Mouse (Mus musculus): ENCODE data around the gene Sgcd. TPM values are rescaled to one million over a fixed set of nuclear protein-coding genes. Genes with fewer than 3 reads are reported as not detected.
"Not testable (repeated sequence)": the region's sequence is repeated elsewhere in the genome, so short reads cannot be mapped to it uniquely, and the experiment has no call there.

Gene Sgcd
- polyA plus RNA-seq, 1 experiment, result 3.4 TPM

DNA sequence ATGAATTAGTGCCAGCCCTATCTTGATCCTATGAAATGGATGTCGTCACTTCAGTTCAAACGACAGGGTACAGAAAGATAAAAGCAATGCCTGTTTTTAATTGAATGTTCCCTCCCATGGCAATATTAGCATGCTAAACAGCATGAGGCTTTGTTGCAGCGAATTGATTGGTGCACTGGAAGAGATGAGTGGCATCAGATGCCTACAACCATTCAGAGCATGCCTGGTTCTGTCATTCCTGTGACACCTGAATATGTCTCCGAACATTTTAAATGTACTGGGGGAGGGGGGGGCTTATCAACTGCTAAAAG lies 210.9 kb downstream of the Sgcd start:
- DNase-seq (ENCODE audit: extremely low spot score in 1 of 2, low spot score in 1 of 2), result no peak

DNA sequence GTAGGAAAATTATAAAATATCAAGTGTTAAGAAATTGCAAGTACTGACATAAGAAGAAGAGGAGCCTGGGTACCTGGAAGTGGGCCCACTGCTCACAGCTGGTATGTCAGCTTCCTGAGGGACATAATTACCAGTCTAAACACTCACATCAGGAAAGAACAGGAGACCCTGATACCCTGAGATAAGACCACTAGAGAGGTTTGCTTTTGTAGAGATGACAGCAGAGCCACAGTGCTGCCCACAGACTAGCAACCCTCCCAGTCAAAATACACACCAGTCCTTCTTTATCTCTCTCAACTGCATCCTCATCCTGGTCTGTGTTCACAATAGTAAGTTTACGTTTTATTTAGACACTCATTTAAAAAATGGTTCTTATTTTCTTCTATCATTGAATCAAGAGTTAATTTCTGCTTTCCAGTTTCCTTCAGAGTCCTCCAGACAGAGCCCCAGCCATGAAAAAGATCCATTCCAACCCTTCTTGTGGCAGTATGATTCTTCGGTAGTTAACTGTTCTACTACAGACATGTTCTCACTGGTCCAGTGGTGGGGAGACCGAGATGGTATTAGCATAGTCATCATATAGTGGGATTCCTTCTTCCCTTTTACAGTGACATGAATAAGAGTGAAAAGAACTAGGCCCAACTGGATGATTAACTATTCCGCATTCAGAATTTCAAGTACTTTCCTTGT lies 211.4 kb downstream of the Sgcd start:
- no peak for DNase-seq (ENCODE audit: extremely low spot score in 1 of 2, low spot score in 1 of 2)

DNA sequence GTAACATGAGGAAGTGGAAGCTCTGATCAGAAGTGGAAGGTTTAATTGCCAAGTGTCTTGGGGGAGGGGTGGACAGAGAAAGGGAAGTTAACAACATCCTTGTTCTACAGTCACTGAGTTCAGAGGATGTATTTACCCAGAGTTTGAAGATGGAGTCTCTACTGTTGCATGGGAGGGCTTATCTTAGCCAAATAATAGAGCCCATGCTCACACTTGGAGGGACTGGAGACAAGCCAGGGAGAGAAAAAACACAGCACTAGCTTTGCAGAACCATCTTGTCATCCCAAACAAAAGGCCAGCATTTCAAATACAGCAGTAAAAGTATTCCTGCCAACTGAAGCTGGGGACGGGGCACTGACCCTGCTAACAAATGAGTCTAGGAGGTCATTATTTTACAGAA lies 212.8 kb downstream of the Sgcd start:
- DNase-seq (ENCODE audit: extremely low spot score in 1 of 2, low spot score in 1 of 2), result no peak

DNA sequence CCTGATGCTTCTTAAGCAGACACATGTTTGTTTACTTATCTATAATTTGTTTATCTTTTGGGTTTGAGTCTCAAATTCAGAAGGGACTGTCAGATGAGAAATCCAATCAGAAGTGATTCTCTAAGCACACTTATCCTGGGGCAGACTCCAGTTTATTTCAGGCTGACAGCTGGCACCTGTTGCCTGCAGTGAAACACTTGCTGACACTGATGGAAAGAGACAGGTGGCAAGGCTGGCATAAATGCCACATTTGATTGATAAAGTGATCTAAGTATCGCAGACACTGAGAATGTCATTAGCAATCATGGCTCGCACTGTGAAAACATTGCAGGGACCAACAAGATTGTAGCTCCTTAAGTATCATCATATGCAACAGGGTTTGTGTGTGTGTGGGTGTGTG lies 222.9 kb downstream of the Sgcd start:
- DNase-seq (ENCODE audit: extremely low spot score in 1 of 2, low spot score in 1 of 2), result no peak

DNA sequence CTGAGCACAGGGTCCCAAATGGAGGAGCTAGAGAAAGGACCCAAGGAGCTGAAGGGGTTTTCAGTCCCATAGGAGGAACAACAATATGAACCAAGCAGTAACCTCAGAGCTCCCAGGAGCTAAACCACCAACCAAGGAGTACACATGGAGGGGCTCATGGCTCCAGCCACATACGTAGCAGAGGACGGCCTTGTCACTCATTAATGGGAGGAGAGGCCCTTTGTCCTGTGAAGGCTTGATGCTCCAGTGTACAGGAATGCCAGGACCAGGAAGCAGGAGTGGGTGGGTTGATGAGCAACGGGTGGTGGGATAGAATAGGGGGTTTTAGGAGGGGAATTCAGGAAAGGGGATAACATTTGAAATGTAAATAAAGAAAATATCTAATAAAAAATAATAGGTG lies 225.2 kb downstream of the Sgcd start:
- DNase-seq (ENCODE audit: extremely low spot score in 1 of 2, low spot score in 1 of 2), result not testable (repeated sequence)

DNA sequence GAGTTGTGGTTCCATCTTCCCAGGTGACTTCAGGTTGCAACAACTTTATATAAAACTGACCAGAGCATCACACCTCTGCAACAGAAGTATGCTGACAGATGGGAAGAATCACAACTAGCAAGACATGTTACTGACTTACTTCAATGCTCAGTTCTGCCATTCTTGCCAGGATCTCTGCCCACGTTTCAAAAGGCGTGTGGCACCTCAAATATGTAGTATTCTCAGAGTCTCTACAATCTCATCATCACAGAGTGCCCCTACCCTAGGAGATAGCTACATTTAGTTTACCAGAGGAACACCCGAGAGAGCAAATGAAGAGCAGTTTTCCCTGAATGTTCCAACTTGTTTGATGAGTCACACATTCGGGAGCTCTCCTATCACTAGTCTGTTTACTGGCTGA lies 229.8 kb downstream of the Sgcd start:
- peak; percentile 3 to 36 for DNase-seq (ENCODE audit: extremely low spot score in 1 of 2, low spot score in 1 of 2)

DNA sequence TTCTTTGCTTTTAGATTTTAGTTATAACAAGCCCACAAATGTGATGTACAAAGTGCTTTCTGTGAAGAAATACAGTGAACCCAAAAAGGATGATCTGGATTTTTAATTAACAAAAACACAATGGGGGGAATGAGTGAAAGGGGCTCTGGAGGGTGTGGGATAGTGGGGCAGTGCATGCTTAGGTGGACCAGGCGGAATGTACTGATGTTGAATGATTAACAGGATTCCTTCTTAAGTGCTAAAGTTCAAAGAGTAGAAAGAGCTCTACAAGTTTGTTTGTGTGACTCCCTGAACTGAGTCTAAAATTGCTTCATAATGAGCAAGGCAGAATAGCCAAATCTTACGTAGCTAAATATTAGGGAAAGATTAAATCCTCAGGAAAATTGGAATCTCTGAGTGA lies 246.0 kb downstream of the Sgcd start:
- no peak for DNase-seq (ENCODE audit: extremely low spot score in 1 of 2, low spot score in 1 of 2)

DNA sequence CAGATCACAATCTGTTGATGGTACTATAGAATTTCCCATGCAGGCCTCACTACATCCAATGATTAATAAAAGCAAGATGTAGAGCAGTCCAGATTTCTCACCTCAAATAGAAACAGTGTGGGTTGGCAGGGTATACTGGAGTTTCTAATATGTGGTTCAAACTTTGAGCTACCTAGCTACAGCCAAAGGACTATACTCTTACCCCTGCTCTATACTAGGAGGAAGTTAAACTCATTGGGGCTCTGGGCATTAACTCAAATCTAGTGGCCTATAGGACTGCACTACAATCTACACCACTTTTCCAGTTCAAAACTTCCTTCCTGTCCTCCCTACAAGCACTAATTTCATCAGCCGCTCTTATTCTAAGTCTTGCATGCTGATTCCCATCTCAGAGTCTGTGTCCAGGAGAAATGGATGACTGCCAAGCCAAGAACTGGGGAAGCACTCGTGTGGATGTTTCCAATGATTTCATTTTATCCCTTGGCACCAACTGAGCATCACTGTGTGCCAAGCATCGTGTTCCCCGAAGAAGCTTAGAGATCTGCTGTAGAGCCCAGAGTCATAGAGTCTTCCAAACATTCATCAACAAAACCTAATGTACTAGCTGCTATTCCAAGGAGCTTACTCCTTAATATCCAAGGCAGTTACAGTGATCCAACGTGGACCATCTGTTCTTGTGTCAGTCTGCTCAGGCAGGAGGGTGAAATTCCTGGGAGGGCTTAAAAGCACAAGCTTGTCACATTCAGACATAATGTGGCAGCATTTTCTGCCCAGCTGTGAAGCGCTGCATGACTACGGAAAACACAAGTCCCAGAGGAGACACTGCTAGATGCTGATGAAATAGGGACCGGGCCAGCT lies 283.6 kb downstream of the Sgcd start:
- DNase-seq (ENCODE audit: extremely low spot score in 1 of 2, low spot score in 1 of 2), result peak; percentile 13 to 52

DNA sequence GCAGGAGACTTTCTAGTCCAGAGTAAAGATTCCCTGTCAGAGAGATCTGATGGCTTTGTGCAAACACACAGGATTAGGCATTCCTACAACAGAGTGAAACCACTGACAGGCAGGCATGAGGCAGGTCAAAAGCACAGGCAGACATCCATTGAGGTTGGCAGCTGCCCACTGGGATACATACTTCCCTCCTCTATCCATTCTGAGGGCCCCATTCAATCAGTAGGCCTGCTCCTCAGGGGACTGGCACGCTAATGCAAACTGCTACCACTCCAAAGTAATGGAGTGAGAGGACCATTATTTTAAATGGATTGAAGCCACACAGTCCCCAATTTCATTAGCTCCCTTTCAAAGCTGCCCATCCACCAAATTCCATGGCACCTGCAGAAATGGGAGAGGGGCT lies 293.2 kb downstream of the Sgcd start:
- no peak for DNase-seq (ENCODE audit: extremely low spot score in 1 of 2, low spot score in 1 of 2)

DNA sequence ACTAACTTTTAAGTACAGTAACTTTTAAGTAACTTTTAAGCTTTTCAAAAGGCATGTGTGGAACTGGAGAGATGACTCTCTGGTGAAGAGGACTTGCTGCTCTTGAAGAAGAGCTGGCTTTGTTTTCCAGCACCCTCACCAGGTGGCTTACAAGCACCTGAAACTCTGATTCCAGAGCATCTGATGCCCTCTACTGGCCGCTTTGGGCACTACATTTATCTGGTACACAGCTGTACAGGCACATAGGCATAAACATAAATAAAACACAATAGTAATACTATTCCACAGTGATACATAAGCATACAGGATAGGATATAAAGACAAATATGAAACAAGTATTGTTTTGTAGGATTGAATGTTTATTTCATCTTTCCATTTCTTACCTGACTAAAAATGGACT lies 330.6 kb downstream of the Sgcd start:
- peak in 1 of 2 experiments; percentile 57 for DNase-seq (ENCODE audit: extremely low spot score in 1 of 2, low spot score in 1 of 2)

DNA sequence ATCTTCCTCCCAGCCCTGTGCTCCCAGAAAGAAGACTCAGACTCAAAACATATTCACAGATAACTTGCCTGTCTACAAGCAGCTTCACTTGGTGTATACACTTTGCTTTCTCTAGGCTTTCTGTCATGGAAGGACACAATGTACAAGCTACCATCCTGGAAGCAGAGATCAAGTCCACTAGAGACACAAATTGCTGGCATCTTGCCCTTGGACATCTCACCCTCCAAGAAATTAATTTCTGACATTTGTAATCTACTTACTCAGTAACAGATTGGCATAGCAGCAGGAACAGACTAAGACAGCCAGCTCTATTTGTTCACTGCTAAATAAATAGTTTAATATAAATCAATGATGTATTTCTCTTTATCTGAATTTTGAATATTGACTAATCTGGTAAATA lies 342.9 kb downstream of the Sgcd start:
- no peak for DNase-seq (ENCODE audit: extremely low spot score in 1 of 2, low spot score in 1 of 2)

DNA sequence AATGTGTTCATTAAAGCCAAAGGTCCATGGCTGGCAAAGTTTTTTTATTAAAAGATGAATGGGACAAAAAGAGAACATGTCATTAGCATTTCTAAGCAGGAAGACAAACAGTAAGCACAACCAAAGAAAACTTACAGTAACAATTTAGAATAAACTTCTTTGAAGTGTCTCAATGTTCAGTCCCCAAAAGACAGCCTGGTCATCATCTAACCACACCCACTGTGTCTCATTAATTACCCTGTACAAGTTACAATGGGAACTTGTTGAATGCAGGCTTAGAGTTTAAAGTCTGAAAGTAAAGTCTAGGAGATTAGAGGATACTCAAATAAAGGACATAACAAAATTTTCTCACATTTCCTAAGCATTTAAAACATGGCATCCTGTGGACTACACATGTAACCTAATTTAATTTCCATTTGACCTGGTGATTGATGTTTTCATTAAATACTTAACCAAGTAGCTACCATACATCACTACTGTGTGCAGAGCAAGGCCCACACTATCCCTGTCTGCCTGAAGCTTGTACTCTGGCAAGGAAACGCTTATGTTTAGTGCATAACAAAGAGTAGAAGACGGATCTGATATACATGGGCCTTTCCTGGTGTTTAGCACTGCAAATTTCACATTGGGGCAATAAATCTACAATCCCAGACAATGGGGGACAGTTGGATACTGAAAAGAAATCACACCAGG lies 347.1 kb downstream of the Sgcd start:
- DNase-seq (ENCODE audit: extremely low spot score in 1 of 2, low spot score in 1 of 2), result no peak

DNA sequence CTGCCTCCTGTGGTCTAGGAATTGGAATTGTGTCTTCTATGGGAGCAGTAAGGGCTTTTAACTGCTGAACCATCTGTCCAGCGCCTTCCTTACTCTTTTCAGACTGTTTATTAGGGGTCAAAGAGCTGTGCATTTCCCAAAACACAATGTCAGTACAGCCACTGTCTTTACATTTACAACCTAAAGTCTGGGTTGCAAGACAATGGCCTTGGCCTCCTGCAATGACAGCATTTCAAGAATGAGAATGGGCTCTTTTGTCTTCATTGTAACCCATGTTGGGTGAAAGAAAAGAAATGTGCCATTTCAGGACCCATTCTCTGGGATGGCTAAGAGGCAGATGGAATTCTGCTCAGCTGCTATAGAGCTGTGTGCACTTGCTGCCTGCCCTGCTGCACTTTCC lies 348.2 kb downstream of the Sgcd start:
- DNase-seq (ENCODE audit: extremely low spot score in 1 of 2, low spot score in 1 of 2), result no peak

DNA sequence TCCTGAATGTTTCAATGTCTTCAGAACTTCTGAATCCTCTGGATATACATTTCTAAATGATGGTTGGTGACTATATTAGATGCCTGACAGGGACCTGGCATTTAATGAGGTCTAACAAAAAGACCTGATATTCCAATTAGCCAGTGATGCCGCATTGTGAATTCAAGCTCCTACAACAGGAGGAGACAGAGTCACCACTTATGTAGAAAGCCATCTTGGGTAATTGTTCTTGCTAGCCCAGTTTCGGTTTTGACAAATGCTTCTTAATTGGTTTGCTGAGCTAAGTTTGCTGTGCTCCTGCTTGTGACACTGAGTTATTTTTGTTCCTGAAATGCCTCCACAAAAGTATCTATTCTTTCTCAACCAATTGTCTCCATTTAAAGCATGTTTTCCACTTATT lies 358.6 kb downstream of the Sgcd start:
- no peak for DNase-seq (ENCODE audit: extremely low spot score in 1 of 2, low spot score in 1 of 2)

DNA sequence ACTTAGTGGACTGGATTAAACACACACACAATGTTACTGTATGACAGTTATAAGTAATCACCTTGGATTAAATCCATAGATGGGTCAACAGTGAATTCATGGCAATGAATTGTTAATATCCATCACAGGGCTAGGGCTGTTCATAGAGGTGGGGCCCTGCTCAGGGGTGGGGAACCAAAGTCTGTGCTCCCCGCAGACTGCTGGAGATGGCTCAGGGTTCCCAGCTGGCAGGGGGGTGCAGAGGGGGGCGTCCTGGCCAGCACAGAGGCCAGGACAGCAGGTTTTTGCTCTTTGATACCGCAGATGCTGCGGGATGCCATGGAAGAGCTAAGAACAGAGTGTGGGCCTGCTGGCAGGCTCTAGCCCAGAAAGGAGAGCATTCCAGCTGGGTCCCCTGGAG lies 378.9 kb downstream of the Sgcd start:
- DNase-seq (ENCODE audit: extremely low spot score in 1 of 2, low spot score in 1 of 2), result no peak

DNA sequence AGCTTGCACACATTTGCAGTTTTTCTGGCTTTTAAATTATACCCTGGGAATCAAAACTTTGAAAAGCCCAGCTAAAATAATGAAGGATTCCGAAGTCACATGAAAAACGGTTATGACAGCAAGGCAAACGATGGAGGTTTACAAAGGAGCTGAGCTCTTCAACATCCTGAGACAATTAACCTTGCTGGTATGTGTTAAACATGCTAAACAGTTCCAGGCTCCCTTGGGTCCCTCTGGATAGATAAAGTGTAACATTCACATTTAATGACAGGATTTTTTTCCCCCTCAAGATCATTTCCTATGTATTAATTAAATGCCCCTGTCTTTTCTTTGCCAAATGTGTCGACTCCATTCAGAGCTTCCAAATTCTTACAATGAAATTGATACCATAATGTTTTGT lies 414.1 kb downstream of the Sgcd start:
- no peak for DNase-seq (ENCODE audit: extremely low spot score in 1 of 2, low spot score in 1 of 2)

DNA sequence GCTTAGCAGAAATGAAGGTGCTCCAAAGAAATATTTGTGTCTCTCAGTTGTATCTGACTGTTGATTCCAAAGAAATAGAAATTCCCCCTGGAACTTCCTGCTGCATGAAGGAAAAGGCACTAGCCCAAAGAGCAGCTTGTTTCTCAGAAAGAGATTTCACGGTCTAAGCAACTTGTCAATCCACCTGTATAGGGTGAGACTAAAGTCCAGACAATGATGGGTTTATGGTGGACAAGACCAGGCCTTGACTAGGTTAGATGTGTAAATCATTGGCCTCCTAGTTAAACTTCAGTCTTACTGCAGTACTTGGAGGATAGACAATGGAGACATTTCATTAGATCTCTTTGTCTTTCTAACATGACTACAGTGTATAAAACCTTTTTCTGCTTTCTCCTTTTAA lies 420.3 kb downstream of the Sgcd start:
- no peak for DNase-seq (ENCODE audit: extremely low spot score in 1 of 2, low spot score in 1 of 2)

DNA sequence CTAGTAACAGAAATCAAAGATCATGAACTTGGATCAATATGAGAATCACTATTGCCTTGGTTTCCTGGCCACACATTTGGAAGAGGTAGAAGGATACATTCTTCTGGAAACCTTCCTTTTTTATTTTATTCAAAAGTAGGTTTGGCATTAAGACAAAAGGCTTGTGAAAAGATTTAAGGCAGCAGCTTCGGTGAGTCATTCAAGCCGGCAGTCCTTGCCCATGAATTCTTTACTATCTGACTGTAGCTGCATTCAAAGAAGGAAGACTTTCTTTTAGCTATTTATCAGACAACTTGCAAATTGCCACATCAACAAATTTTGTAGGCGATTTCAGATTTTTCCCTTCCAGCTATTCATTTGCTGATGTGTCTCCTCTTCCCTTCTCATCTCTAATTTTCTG lies 422.6 kb downstream of the Sgcd start:
- peak; percentile 2 to 42 for DNase-seq (ENCODE audit: extremely low spot score in 1 of 2, low spot score in 1 of 2)

DNA sequence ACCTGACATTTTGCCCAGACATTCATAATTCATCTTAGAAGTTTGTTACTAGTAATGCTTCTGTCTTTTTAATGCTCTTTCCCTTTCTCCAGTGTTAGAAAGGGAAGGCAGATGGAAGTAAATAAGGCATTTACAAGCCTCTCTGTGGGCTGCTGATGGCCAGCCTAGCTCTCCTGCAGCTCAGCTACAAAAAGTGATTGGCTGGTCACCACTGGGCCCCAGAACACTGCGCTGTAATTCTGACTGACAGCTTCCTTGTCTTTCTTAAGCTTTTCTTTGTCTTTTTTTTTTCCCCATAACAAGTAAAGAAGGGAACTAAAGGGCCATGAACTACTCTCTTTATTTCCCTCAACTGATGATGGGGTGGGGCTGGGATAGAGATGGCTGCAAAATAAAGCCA lies 463.9 kb downstream of the Sgcd start:
- no peak for DNase-seq (ENCODE audit: extremely low spot score in 1 of 2, low spot score in 1 of 2)

DNA sequence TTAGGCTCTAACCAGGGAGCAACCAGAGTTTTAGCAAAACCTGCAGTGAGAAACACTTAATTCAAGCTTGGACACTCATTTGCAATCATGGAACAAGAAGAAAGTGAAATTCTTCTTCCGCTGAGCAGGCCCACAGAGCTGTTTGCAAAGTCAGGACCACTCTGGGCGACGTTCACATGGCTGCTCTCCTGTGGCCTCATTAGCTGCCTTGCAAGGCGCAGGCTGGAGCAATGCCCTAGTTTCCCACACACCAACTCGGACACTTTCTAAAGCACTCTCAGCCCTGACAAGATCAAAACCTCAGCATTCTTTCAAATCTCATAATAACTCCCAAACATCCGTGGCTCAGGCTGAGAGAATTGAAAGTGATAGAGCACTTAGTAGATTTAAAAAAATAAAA lies 480.7 kb downstream of the Sgcd start:
- DNase-seq (ENCODE audit: extremely low spot score in 1 of 2, low spot score in 1 of 2), result peak in 1 of 2 experiments; percentile 6

DNA sequence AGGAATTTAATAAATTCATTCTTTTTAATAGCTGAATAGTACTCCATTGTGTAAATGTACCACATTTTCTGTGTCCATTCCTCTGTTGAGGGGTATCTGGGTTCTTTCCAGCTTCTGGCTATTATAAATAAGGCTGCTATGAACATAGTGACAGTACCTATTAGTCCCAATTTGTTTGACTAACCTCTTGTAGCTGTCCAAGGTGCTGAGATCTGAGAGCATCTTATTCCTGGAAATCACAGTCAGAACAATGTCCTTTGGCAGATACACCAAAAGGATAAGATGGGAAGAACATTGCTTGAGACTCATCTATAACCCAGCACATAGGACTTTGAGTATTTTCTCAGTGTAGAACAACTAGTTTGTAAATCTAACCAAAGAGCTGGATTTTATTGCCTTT lies 485.5 kb downstream of the Sgcd start:
- DNase-seq (ENCODE audit: extremely low spot score in 1 of 2, low spot score in 1 of 2), result not testable (repeated sequence)
